Mouse (Mus musculus): ENCODE measurements at regions not wholly inside any gene's neighbourhood (a gene's known extent, or its start where the extent isn't known, plus 50 kb on each side); places are given as distances from the start of the nearest gene placed in this dataset.
A peak's percentile ranks its signal among the peaks of the same experiment; 100 is the strongest.

DNA sequence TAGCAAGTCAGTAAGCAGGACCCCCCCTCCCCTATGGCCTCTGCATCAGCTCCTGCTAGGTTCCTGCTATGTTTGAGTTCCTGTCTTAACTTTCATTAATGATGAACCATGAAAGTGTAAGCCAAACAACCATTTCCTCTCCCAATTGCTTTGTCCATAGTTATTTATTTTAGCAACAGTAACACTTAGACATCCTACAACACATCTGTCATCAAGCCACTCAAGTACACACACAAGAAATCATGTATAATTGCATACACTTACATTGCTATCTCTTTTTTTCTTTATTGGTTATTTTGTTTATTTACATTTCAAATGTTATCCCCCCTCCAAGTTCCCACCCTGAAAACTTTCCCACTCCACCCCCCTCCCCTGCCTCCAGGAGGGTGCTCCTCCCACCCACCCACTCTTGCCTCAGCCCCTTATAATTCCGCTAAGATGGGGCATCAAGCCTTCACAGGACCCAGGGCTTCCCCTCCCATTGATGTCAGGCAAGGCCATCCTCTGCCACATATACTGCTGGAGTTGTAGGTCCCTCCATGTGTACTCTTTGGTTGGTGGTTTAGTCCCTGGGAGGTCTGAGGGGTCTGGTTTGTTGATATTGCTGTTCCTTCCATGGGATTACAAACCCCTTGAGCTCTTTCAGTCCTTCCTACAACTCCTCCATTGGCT is 310.9 kb upstream of the Ccnh start:
- DNase-seq (ENCODE audit: low read depth, low spot score): no peak

- DNase-seq (ENCODE audit: low read depth, low spot score): no peak
These were observed 283.7 kb upstream of the Ccnh start for GRCm38 (mm10) chr13:84905347-84905981.

GRCm38 (mm10) chr13:84905994-84906393 is 283.2 kb upstream of the Ccnh start:
- no peak for DNase-seq (ENCODE audit: low read depth, low spot score)

DNA sequence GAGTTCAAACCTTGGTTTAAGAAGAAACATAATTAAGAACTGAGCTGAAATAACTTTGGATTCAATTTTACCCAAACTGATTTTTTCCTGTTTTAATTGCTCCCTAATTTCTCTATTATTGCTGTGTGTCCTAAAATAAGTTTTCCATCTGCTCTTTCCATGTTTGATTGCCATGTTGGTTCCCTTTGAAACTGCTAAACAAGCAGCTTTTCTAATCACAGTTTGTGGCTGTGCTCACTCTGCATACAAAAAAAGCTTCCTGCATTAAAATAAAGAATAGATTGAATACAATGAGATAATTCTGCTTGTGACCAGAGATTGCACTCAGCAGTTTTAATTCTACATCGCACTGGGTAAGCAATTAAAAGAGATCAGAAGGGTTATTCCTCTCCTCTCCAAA is 257.9 kb upstream of the Ccnh start:
- DNase-seq (ENCODE audit: low read depth, low spot score): no peak

GRCm38 (mm10) chr13:84935610-84936009 is 253.6 kb upstream of the Ccnh start:
- DNase-seq (ENCODE audit: low read depth, low spot score): no peak

GRCm38 (mm10) chr13:84939695-84940094 is 249.5 kb upstream of the Ccnh start:
- DNase-seq (ENCODE audit: low read depth, low spot score): no peak

DNA sequence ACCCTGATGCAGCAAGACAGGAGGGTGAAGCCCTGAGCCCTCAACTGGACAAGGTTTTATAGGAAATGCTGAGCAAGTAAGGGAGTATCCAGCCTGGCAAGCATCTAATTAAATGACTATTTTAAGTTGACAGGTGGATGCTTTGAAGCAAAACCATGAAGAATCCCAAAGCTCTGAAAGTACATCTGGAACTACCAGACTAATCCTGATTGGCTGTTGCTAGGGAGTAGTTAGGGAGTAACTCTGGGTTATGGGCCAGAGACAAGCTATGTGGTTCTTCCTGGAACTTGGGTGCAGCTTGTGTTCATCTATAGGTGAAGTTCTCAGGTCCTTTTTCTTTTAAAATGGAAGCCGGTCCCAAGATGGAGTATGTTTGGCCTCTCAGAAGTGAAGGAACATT is 248.3 kb upstream of the Ccnh start:
- DNase-seq (ENCODE audit: low read depth, low spot score): no peak

DNA sequence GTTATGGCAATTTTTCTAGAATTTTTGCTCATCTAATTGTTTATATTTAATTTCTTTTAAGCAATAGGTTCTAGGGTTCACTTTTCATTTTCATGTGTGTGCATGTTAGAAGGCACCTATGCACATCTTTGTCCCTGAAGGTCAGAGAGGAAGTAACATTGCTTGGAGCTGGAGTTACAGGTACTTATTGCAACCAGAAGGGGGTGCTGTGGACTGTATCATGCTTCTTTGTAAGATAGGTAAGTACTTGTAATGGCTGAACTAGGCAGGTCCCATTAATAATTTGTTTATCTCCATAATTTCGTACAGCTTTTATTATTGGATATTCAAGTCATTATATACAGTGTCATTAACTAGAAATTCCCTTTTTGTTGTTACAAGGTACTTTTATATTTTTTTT is 238.3 kb upstream of the Ccnh start:
- DNase-seq (ENCODE audit: low read depth, low spot score): peak; percentile 11

- DNase-seq (ENCODE audit: low read depth, low spot score): no peak
These were observed 236.0 kb upstream of the Ccnh start for GRCm38 (mm10) chr13:84953161-84953560.

DNA sequence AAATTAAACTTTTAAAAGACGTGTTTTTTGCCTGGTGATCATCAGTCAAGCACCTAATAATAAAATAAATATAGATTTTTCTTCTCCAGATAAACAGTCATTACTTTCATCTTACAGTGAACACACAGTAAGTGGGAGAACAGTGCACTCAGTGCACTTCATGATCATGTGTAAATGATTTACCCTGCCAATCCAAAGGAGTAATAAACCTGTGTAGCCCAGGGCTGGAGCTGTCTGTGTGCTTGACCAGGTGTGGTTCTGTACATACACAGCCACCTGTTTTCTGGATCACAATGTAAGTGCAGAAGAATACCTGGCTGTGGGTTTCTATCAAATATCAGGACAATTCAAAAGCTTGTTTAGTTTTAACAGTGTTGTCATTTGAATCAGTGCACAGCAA is 235.4 kb upstream of the Ccnh start:
- no peak for DNase-seq (ENCODE audit: low read depth, low spot score)

- DNase-seq (ENCODE audit: low read depth, low spot score): no peak
These were observed 220.3 kb upstream of the Ccnh start for GRCm38 (mm10) chr13:84968943-84969342.

All from embryo, embryonic 11.5 days (tissue).